Comparison of ENCODE assay signal across 7 mouse cellular contexts in the genomic region with DNA sequence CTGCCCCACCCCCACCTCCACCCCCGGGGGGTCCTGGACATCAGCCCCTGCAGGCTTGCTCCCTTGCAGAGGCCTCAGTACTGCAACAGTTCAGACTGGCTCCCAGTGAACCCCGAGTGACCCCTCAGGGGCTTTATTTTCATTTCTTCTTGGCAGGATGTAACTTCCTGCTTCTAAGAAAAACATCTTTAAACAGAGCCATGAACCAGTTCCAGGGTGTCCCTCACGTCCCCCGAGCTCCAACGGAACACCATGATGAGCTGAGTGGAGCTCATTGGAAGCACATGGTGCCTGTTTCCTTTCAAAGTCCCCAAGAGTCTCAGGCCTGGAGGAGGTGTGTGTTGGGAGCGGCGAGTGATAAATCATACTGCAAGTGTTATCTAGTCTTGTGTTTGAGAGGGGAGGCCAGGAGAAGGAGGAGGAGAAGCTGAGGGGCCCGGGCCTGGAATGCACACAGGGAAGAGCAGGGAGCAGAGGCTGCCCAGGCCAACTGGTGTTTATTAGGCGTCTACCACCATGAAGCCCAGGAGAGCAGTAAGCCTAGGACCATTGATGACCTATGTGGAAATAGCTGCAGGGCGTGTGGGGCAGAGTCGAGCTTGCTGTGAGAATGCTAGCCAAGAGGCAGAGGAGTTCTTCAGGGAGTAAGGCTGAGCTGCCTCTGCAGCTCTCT.
DNase-seq lines count a peak whose midpoint lies in the region; ATAC-seq lines count a peak whose summit lies in the region.

No protein-coding gene starts in this region.

- no peaks in the 10 kb centered on the region for H3K36me3 ChIP-seq in embryonic facial prominence, embryonic 10.5 days (replicated peaks)
- H3K36me3 ChIP-seq in lung, embryonic 15.5 days, result no peaks in the 10 kb centered on the region

- H3K4me1 ChIP-seq in embryonic facial prominence, embryonic 10.5 days, result peaks cover 26% of the 10 kb centered on the region
- peaks cover 46% of the 10 kb centered on the region for H3K4me1 ChIP-seq in lung, embryonic 15.5 days

- no peaks in the 10 kb centered on the region for H3K27me3 ChIP-seq in embryonic facial prominence, embryonic 10.5 days (replicated peaks; ENCODE audit: low read depth, poor library complexity, severe bottlenecking)
- no peaks in the 10 kb centered on the region for H3K27me3 ChIP-seq in lung, embryonic 15.5 days

- H3K4me3 ChIP-seq in embryonic facial prominence, embryonic 10.5 days, result no peak overlapping the region
- no peak overlapping the region for H3K4me3 ChIP-seq in lung, embryonic 15.5 days

- no peaks in the 10 kb centered on the region for H3K9me3 ChIP-seq in embryonic facial prominence, embryonic 10.5 days
- H3K9me3 ChIP-seq in lung, embryonic 15.5 days, result no peaks in the 10 kb centered on the region

- peak; percentile 40 for DNase-seq in embryonic facial prominence, embryonic 10.5 days (ENCODE audit: low spot score)
- DNase-seq in gastrocnemius, postnatal 10 days, result peak; percentile 12
- peak; percentile 39 to 60 for DNase-seq in kidney, adult 8-10 months
- DNase-seq in layer of hippocampus, postnatal 36 days, result no peak
- no peak for DNase-seq in right cerebral cortex, postnatal 4 days
- DNase-seq in thymus, postnatal 10 days (ENCODE audit: low spot score in 2 of 2), result no peak

- no peak overlapping the region for H3K9ac ChIP-seq in lung, embryonic 15.5 days

- 47% methylated on average over 11 of the region's 11 CpGs for WGBS in embryonic facial prominence, embryonic 10.5 days
- 17% methylated on average over 11 of the region's 11 CpGs for WGBS in lung, embryonic 15.5 days

- H3K4me2 ChIP-seq in lung, embryonic 15.5 days, result 0 out of 2 replicates have a peak overlapping the region, but pooled peaks have one; percentile 4

- H3K27ac ChIP-seq in embryonic facial prominence, embryonic 10.5 days (replicated peaks), result peak overlapping the region; percentile 61
- peak overlapping the region; percentile 58 for H3K27ac ChIP-seq in lung, embryonic 15.5 days

- ATAC-seq in lung, embryonic 15.5 days (ENCODE audit: borderline replicate concordance, extremely low read depth, low FRiP score, low TSS enrichment), result peak; percentile 84

Comparison
In these comparisons a context has a peak if more than half of its experiments do, and no peak if none do; other contexts are left out.
1. DNase-seq: peak in embryonic facial prominence, embryonic 10.5 days (single experiment), gastrocnemius, postnatal 10 days (single experiment) and kidney, adult 8-10 months (2 of 2); none in layer of hippocampus, postnatal 36 days (0 of 2), right cerebral cortex, postnatal 4 days (single experiment) and thymus, postnatal 10 days (0 of 2).